Mouse (Mus musculus): ENCODE measurements around the gene Trpm8. TPM values are rescaled to one million over a fixed set of nuclear protein-coding genes. Genes with fewer than 3 reads are reported as not detected.

Gene Trpm8
- polyA plus RNA-seq, 2 experiments, result not detected

DNA sequence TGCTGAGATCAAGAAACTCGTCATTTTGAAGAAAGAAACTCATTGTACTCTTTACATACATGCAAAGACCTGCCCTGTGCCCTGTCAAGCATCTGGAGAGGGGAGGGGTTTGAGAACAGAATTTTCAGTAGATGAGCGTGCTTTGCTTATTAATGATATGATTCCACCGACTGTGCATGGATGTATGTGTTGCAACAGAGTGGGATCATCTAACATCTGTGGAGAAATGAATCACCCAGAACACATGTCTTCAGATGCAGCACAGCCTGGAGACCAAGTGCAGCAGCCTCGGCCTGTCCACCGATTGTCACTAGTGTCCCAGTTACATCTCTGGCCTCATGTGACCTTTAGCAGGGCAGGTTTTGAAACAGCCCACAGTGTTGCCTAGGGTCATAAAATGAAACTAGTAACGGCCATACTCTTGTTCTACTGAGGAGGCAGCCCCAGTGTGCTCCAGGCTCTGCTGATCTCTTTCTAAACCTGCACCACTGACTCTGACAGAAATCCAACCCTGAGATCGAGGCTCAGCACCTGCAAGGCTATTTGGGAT, 145.5 kb downstream of the Trpm8 start:
- Histone ChIP-seq H3K4me2 (ENCODE audit: low read depth) (no peak overlapping the region), H3K4me1 (replicated peaks; ENCODE audit: control insufficient read depth in 2 of 2, insufficient read depth in 2 of 2, low read length in 1 of 2) (no peaks in the 10 kb centered on the region), H3K27ac (no peak overlapping the region), H3K4me3 (ENCODE audit: insufficient read depth in 1 of 2, low read depth in 2 of 2, low read length in 2 of 2) (no peak overlapping the region), H3K27me3 (ENCODE audit: control insufficient read depth, insufficient read depth, low read length) (no peaks in the 10 kb centered on the region), H3K36me3 (replicated peaks; ENCODE audit: control insufficient read depth, insufficient read depth, low read depth) (no peaks in the 10 kb centered on the region), H3K9ac (replicated peaks) (no peak overlapping the region), H3K9me3 (ENCODE audit: control insufficient read depth, low read length) (no peaks in the 10 kb centered on the region)
- WGBS (ENCODE audit: insufficient replicate concordance), result 54% methylated on average over 7 of the region's 7 CpGs
- no peak for TF ChIP-seq EP300 (IDR thresholded peaks at IDR 0.05; ENCODE audit: low read depth)
- TF ChIP-seq CTCF (IDR thresholded peaks at IDR 0.05; ENCODE audit: low read depth), result no peak
- no peak for ATAC-seq (ENCODE audit: insufficient read depth)
- DNase-seq (ENCODE audit: low read depth in 3 of 3, low spot score in 3 of 3), result no peak

DNA sequence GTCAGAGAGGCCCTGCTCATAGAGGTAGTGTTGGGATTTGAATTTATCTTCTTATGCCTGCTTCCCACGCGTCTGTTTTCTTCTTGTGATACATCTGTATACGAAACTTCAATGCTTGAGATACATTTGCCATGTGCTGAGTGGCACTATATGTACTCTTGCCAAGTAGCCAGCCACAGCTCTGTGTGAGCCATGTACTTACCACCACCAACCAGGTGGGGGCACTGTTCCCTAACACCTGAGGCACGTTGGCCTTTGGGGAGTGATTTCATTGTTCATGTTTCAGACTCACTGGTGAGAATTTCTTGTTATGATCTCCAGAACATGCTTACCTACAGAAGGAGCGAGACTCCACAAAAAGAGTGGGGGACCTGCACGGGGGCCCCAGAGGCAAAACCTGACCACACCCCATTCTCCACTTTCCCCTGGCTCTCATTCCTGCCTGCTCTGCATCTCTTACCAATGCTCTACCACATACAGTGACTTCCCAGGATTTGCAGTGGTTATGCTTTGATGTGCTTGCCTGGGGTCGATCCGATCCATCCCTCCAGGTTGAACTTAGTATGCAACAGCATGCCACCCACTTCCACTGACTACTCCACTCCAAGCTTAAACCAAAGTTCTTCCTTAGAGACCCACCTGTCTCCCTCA, 147.3 kb downstream of the Trpm8 start:
- no peaks in the 10 kb centered on the region for H3K27me3 ChIP-seq (ENCODE audit: control insufficient read depth, insufficient read depth, low read length)
- no peak for TF ChIP-seq EP300 (IDR thresholded peaks at IDR 0.05; ENCODE audit: low read depth)
- peak; percentile 95 for TF ChIP-seq CTCF (IDR thresholded peaks at IDR 0.05; ENCODE audit: low read depth)
- WGBS (ENCODE audit: insufficient replicate concordance), result 19% methylated on average over 8 of the region's 8 CpGs
- no peak overlapping the region for H3K4me3 ChIP-seq (ENCODE audit: insufficient read depth in 1 of 2, low read depth in 2 of 2, low read length in 2 of 2)
- ATAC-seq (ENCODE audit: insufficient read depth), result no peak
- no peak overlapping the region for H3K4me2 ChIP-seq (ENCODE audit: low read depth)
- no peaks in the 10 kb centered on the region for H3K36me3 ChIP-seq (replicated peaks; ENCODE audit: control insufficient read depth, insufficient read depth, low read depth)
- no peaks in the 10 kb centered on the region for H3K4me1 ChIP-seq (replicated peaks; ENCODE audit: control insufficient read depth in 2 of 2, insufficient read depth in 2 of 2, low read length in 1 of 2)
- H3K9ac ChIP-seq (replicated peaks), result no peak overlapping the region
- DNase-seq (ENCODE audit: low read depth in 3 of 3, low spot score in 3 of 3), result peak in 2 of 3 experiments; percentile 14 to 32
- no peak overlapping the region for H3K27ac ChIP-seq
- H3K9me3 ChIP-seq (ENCODE audit: control insufficient read depth, low read length), result no peaks in the 10 kb centered on the region

DNA sequence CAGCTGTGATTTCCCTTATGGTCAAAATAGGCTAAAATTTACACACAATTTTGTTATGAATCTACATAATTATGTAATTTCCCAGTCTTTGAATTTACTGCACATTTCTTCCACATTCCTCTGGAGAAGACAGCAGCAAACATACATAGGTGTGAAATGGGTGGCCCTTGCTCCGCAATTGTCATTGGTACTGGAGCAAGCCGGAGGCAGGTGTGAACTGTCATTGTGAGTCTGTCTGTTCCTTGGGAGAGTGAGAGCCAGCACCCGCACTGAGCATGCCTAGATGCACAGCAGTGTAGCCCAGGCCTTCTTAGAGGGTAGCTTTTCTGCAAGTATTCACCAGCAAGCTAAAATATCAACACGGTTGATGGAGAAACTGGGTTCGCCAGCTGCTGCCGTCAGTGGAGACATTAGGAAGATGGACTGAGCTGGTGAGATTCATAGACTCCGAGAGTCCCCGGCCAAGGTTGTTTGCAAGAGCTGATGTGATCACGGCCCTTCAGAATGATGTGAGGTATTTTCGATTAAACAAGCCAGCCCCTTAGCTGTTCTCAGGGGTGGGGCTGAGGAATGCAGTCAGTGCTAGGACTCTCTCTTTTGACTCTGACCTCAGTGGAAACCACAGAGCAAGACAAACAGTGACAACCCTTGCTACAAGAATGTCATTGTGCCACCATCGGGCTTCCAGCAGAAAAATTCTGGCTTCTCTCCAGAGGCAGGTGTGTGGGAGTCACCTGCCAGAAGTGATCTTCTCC, 150.7 kb downstream of the Trpm8 start:
- Histone ChIP-seq H3K9ac (replicated peaks) (no peak overlapping the region), H3K4me2 (ENCODE audit: low read depth) (no peak overlapping the region), H3K4me1 (replicated peaks; ENCODE audit: control insufficient read depth in 2 of 2, insufficient read depth in 2 of 2, low read length in 1 of 2) (no peaks in the 10 kb centered on the region), H3K9me3 (ENCODE audit: control insufficient read depth, low read length) (no peaks in the 10 kb centered on the region), H3K4me3 (ENCODE audit: insufficient read depth in 1 of 2, low read depth in 2 of 2, low read length in 2 of 2) (no peak overlapping the region), H3K36me3 (replicated peaks; ENCODE audit: control insufficient read depth, insufficient read depth, low read depth) (no peaks in the 10 kb centered on the region), H3K27ac (no peak overlapping the region), H3K27me3 (ENCODE audit: control insufficient read depth, insufficient read depth, low read length) (no peaks in the 10 kb centered on the region)
- TF ChIP-seq EP300 (IDR thresholded peaks at IDR 0.05; ENCODE audit: low read depth) (no peak), CTCF (IDR thresholded peaks at IDR 0.05; ENCODE audit: low read depth) (no peak)
- ATAC-seq (ENCODE audit: insufficient read depth) (no peak), DNase-seq (ENCODE audit: low read depth in 3 of 3, low spot score in 3 of 3) (no peak)
- 63% methylated on average over 11 of the region's 11 CpGs for WGBS (ENCODE audit: insufficient replicate concordance)

DNA sequence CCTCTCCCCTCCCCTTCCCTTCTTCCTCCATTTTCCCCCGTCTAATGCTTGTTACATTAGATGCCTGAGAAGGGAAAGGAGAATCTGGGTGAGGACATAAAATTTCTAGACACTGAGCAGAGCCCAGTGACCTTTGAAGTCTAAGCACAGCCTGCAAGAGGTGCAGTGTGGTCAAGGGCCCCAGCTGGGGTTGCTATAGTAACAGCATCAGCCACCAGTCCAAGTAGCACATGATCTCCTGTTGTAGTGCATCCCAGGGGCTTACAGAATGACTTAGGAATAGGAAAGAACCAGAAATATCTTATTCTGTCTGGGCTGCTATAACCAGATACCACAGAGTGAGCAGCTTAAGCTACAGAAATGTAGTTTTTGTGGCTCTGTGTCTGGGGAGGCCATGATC, 152.0 kb downstream of the Trpm8 start:
- Histone ChIP-seq H3K9ac (replicated peaks) (no peak overlapping the region), H3K4me3 (ENCODE audit: insufficient read depth in 1 of 2, low read depth in 2 of 2, low read length in 2 of 2) (no peak overlapping the region), H3K9me3 (ENCODE audit: control insufficient read depth, low read length) (no peaks in the 10 kb centered on the region), H3K27ac (no peak overlapping the region), H3K36me3 (replicated peaks; ENCODE audit: control insufficient read depth, insufficient read depth, low read depth) (no peaks in the 10 kb centered on the region), H3K27me3 (ENCODE audit: control insufficient read depth, insufficient read depth, low read length) (no peaks in the 10 kb centered on the region), H3K4me1 (replicated peaks; ENCODE audit: control insufficient read depth in 2 of 2, insufficient read depth in 2 of 2, low read length in 1 of 2) (no peaks in the 10 kb centered on the region), H3K4me2 (ENCODE audit: low read depth) (no peak overlapping the region)
- ATAC-seq (ENCODE audit: insufficient read depth), result no peak
- TF ChIP-seq EP300 (IDR thresholded peaks at IDR 0.05; ENCODE audit: low read depth) (no peak), CTCF (IDR thresholded peaks at IDR 0.05; ENCODE audit: low read depth) (no peak)
- WGBS (ENCODE audit: insufficient replicate concordance), result 10% methylated on average over 1 of the region's 1 CpGs
- DNase-seq (ENCODE audit: low read depth in 3 of 3, low spot score in 3 of 3), result no peak

DNA sequence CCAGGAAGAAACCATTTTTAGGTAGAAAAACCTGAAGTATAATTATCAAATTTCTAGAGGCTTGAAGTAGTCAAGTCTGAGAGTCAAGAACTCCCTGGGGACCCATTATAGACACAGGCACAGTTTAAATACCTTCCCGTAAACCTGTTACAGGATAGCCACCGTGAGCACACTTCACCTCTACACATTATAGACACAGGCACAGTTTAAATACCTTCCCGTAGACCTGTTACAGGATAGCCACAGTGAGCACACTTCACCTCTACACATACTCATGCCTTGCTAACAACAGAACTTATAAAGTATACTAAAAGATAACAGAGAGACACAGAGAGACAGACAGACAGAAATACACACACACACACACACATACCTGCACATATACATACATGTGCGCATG, 153.8 kb downstream of the Trpm8 start:
- Histone ChIP-seq H3K27me3 (ENCODE audit: control insufficient read depth, insufficient read depth, low read length) (no peaks in the 10 kb centered on the region), H3K4me1 (replicated peaks; ENCODE audit: control insufficient read depth in 2 of 2, insufficient read depth in 2 of 2, low read length in 1 of 2) (no peaks in the 10 kb centered on the region), H3K9ac (replicated peaks) (no peak overlapping the region), H3K27ac (no peak overlapping the region), H3K9me3 (ENCODE audit: control insufficient read depth, low read length) (no peaks in the 10 kb centered on the region), H3K4me2 (ENCODE audit: low read depth) (no peak overlapping the region), H3K4me3 (ENCODE audit: insufficient read depth in 1 of 2, low read depth in 2 of 2, low read length in 2 of 2) (no peak overlapping the region), H3K36me3 (replicated peaks; ENCODE audit: control insufficient read depth, insufficient read depth, low read depth) (no peaks in the 10 kb centered on the region)
- ATAC-seq (ENCODE audit: insufficient read depth) (no peak), DNase-seq (ENCODE audit: low read depth in 3 of 3, low spot score in 3 of 3) (no peak)
- WGBS (ENCODE audit: insufficient replicate concordance), result 63% methylated on average over 4 of the region's 4 CpGs
- TF ChIP-seq EP300 (IDR thresholded peaks at IDR 0.05; ENCODE audit: low read depth) (no peak), CTCF (IDR thresholded peaks at IDR 0.05; ENCODE audit: low read depth) (no peak)
